Mouse (Mus musculus) heart, embryonic 15.5 days (tissue): Measurements from ENCODE around the gene Hoxc4. TPM values are rescaled to one million over a fixed set of nuclear protein-coding genes. Genes with fewer than 3 reads are reported as not detected.

Experiments
- ATAC-seq: fragments of 200-750 bp; cut with Nextera tagmentation; replicated peaks from 2 replicates; pipeline ENCODE4 v1.8.0; 2017; ENCODE audit warnings: low read depth, moderate TSS enrichment; ENCODE audit not compliant: insufficient number of reproducible peaks, insufficient read depth, low FRiP score
- H3K27ac ChIP-seq: fragments of 300-500 bp; sonication (generic); 2 replicates; pipeline ENCODE4 v1.5.1; 2015; ENCODE audit warnings: mild to moderate bottlenecking, inconsistent platforms
- H3K27me3 ChIP-seq: fragments of 300-500 bp; sonication (generic); 2 replicates; pipeline ENCODE4 v1.6.1; 2015; ENCODE audit warnings: inconsistent platforms
- H3K36me3 ChIP-seq: fragments of 300-500 bp; sonication (generic); 2 replicates; pipeline ENCODE4 v1.6.1; 2015; ENCODE audit warnings: mild to moderate bottlenecking, inconsistent platforms
- H3K4me1 ChIP-seq: fragments of 300-500 bp; sonication (generic); replicated peaks from 2 replicates; pipeline ENCODE4 v1.6.1; 2015; ENCODE audit warnings: inconsistent platforms
- H3K4me2 ChIP-seq: fragments of 300-500 bp; sonication (generic); 2 replicates; pipeline ENCODE4 v1.6.1; 2015; ENCODE audit warnings: inconsistent platforms, mild to moderate bottlenecking, moderate library complexity
- H3K4me3 ChIP-seq: fragments of 300-500 bp; sonication (generic); 2 replicates; pipeline ENCODE4 v1.5.1; 2015; ENCODE audit warnings: mild to moderate bottlenecking, inconsistent platforms
- H3K9ac ChIP-seq: fragments of 300-500 bp; sonication (generic); 2 replicates; pipeline ENCODE4 v1.6.1; 2015; ENCODE audit warnings: mild to moderate bottlenecking, inconsistent platforms
- H3K9me3 ChIP-seq: fragments of 300-500 bp; sonication (generic); replicated peaks from 2 replicates; pipeline ENCODE4 v1.6.1; 2016; ENCODE audit warnings: inconsistent platforms
- WGBS: fragments of 180-500 bp; shearing (Covaris S2); methylation state at CpG from one replicate; pipeline ENCODE4 v1.1.7; 2015; ENCODE audit warnings: mixed read lengths; 5-methylcytosine and 5-hydroxymethylcytosine counted together
- polyA plus RNA-seq: library from polyadenylated mRNA; unstranded; fragments of >200 nt; fragmentation: Nextera tagmentation; extraction: Ambion mirVana; gene quantifications from 2 replicates; pipeline ENCODE4 v1.2.1, GENCODE M21; 2015

Hoxc4 gene
- polyA plus RNA-seq, 1 experiment from 2014 or later, result 0.52 TPM

DNA sequence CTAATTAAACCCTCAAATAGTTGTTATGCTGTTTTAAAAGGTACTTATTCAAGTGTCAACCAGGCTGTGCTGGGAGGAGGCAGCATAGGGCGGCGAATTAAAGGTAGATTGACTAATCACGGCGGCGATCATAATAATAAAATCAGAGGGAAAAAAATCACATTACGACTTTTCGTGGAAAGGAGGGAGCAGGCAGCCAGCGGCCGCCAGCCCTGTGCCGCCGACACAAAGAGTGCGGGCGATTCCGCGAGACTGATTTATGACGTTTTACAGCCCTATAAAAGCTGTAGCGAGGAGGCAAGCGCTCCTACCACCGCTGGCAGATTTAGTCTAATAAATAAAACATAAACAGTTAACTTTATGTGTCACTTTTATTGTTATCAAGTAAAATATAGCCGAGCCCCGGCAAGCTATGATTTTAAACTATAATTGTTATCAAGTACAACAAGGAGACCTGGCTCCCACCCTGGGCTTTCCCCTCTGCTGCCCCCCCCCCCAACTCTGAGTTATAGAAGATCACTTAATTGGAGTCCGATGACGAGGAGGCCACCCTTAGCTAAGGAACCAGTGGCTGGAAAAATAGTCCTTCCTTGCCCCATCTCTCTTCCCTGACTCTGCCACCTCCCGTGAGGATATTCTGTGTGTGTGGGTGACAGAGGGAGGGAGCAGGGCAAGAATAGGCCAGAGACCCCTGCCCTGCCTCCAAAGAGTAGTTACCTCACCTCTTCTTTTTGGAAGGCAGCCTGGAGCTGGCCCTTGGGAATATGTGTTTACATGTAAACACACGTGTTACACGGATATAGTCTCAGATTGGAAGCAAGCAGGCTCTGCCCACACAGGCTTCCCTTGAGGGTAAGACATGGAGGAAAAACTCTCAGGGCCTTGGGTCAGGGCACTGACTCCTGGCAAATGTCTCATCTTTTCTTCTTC lies 14.2 kb downstream of the Hoxc4 start:
- H3K4me3 ChIP-seq, result no peak overlapping the region

DNA sequence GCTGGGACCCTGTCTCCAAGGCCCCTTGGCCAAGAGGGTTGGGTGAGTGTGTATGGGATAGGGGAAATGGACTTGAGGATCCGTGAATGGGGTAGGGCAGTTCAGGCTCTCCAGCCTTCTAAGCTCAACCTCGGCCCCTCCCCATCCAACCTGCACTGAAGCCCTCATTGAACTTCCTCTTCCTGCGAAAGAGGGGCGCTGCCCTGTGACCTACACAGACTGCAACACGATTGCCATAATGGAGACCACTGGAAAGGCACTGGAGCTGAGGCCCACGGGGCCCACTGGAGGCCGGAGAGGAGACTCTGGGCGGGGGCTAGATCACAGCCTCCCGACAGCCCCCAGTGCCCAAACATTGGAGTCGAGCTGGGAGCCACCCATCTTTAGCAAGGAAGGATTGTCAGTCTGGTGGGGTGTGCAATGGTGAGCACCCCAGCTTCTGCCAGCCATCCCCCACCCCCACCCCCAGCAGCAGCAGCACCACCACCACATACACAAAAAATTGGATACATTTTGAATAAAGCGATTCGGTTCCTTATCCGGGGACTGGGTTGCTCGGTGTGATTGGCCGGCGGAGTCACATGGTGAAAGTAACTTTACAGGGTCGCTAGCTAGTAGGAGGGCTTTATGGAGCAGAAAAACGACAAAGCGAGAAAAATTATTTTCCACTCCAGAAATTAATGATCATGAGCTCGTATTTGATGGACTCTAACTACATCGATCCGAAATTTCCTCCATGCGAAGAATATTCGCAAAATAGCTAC lies 15.5 kb downstream of the Hoxc4 start:
- H3K27ac ChIP-seq, result no peak overlapping the region
- peaks cover 98% of the 10 kb centered on the region for H3K27me3 ChIP-seq
- no peaks in the 10 kb centered on the region for H3K36me3 ChIP-seq
- no peak overlapping the region for H3K9ac ChIP-seq
- WGBS, result 2% methylated on average over 24 of the region's 24 CpGs
- H3K9me3 ChIP-seq, result no peaks in the 10 kb centered on the region
- H3K4me1 ChIP-seq, result peaks cover 9% of the 10 kb centered on the region
- peak overlapping the region; percentile 42 for H3K4me3 ChIP-seq
- peak overlapping the region; percentile 51 for H3K4me2 ChIP-seq
- ATAC-seq, result no peak

More for the DNA sequence above, 14.2 kb downstream of the Hoxc4 start:
- 4% methylated on average over 26 of the region's 26 CpGs for WGBS
- Histone ChIP-seq H3K9me3 (no peaks in the 10 kb centered on the region), H3K4me1 (peaks cover 9% of the 10 kb centered on the region), H3K27ac (no peak overlapping the region), H3K9ac (no peak overlapping the region), H3K27me3 (peaks cover 98% of the 10 kb centered on the region), H3K4me2 (no peak overlapping the region), H3K36me3 (no peaks in the 10 kb centered on the region)
- no peak for ATAC-seq

DNA sequence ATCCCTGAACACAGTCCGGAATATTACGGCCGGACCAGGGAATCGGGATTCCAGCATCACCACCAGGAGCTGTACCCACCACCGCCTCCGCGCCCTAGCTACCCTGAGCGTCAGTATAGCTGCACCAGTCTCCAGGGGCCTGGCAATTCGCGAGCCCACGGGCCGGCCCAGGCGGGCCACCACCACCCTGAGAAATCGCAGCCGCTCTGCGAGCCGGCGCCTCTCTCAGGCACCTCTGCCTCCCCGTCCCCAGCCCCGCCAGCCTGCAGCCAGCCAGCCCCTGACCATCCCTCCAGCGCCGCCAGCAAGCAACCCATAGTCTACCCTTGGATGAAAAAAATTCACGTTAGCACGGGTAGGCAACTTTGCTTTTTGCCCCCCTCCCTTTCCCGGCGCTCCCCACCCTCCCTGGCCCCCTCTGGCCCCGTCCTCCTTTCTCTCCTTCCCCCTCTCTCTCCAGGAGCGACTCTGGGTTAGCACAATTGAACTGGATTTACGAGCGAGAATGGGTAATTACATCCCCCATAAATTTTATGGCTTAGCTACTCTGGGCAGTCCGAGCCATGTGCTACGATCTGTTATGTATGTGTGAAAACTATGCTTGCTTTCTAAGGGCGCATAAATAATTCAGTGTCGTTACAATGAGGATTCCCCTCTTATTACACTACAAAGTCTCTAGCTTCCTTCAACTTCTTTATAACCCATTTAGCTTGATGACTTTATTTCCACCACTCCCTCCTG lies 16.2 kb downstream of the Hoxc4 start:
- no peaks in the 10 kb centered on the region for H3K36me3 ChIP-seq
- peak overlapping the region; percentile 51 for H3K4me2 ChIP-seq
- peaks cover 9% of the 10 kb centered on the region for H3K4me1 ChIP-seq
- H3K4me3 ChIP-seq, result peak overlapping the region; percentile 42
- under 1% methylated on average over 34 of the region's 34 CpGs for WGBS
- ATAC-seq, result no peak
- H3K9ac ChIP-seq, result peak overlapping the region; percentile 23; the same call in 1 of the 2 replicates
- H3K27ac ChIP-seq, result no peak overlapping the region
- peaks cover 98% of the 10 kb centered on the region for H3K27me3 ChIP-seq
- H3K9me3 ChIP-seq, result no peaks in the 10 kb centered on the region

DNA sequence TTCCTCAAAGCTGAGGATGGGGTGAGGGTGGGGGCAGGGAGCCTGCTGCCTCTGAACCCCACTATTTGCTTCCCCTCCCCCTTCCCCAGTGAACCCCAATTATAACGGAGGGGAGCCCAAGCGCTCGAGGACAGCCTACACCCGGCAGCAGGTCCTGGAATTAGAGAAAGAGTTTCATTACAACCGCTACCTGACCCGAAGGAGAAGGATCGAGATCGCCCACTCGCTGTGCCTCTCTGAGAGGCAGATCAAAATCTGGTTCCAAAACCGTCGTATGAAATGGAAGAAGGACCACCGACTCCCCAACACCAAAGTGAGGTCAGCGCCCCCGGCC lies 16.8 kb downstream of the Hoxc4 start:
- peaks cover 98% of the 10 kb centered on the region for H3K27me3 ChIP-seq
- no peak overlapping the region for H3K27ac ChIP-seq
- H3K4me2 ChIP-seq, result no peak overlapping the region
- peak overlapping the region; percentile 42; the same call in 1 of the 2 replicates for H3K4me3 ChIP-seq
- H3K36me3 ChIP-seq, result no peaks in the 10 kb centered on the region
- no peak overlapping the region for H3K9ac ChIP-seq
- no peaks in the 10 kb centered on the region for H3K9me3 ChIP-seq
- no peak for ATAC-seq
- WGBS, result 2% methylated on average over 14 of the region's 14 CpGs
- H3K4me1 ChIP-seq, result peaks cover 9% of the 10 kb centered on the region

DNA sequence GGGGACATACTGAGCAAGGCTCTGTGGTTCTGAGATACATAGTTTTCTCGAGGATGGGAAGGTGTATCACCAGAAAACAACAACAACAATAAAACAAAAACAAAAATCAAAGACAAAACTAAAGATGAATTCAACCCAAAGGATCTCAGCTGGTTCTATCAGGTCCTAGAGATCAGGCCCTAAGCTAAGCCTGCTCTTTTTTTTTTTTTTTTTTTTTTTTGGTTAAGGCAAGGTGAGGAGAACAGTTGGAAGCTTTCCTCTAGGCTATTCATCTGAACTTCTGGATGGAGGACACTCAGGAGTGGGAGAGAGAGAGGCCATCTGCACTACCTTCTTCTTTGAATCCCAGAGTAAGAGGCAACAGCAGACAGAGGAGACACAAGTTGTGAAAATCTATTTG lies 18.8 kb downstream of the Hoxc4 start:
- Histone ChIP-seq H3K4me2 (no peak overlapping the region), H3K9ac (no peak overlapping the region), H3K4me1 (peaks cover 9% of the 10 kb centered on the region), H3K36me3 (no peaks in the 10 kb centered on the region), H3K9me3 (no peaks in the 10 kb centered on the region), H3K27ac (no peak overlapping the region), H3K27me3 (peaks cover 98% of the 10 kb centered on the region), H3K4me3 (no peak overlapping the region)
- 17% methylated on average over 1 of the region's 1 CpGs for WGBS
- ATAC-seq, result no peak

DNA sequence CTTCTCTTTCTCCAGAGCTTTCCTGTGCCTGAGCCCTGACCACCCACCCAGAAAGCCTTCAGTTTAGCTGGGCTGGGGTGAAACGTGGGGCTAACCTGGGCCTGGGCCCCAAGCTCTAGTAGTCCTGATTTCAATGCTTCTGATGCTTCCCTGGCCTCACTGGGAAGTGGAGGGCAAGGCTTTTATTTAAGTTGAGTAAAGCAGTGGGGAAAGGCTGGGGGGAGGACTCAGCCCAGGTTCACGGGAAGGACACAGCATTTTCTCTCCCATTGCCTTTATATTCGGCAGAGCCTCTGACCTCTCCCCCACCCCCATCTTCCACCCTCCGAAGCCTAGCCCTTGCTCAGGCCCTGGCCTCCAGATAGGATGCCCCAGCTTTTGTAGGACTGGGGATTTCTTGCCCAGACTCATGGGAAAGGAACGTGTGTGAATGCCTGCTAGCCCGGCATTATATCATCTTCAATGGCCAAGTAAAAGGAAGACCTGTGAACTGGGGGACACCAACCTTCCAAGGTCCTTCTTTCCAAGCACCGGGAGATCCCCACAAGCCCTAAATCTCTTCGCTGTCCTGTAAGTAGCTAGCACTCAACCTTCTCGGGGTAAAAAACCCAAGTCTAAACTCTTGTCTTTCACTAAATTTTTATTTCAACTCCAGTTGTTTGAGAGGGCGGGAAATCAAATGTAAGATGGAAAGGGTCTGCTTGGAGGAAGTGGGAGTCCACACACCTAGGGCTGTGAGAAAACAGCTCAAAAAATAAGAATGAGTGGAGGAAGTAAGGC lies 20.2 kb downstream of the Hoxc4 start:
- H3K36me3 ChIP-seq, result no peaks in the 10 kb centered on the region
- no peak overlapping the region for H3K27ac ChIP-seq
- peaks cover 9% of the 10 kb centered on the region for H3K4me1 ChIP-seq
- no peak overlapping the region for H3K4me3 ChIP-seq
- WGBS, result 22% methylated on average over 10 of the region's 10 CpGs
- H3K27me3 ChIP-seq, result peaks cover 100% of the 10 kb centered on the region
- H3K4me2 ChIP-seq, result no peak overlapping the region
- H3K9me3 ChIP-seq, result no peaks in the 10 kb centered on the region
- ATAC-seq, result no peak
- no peak overlapping the region for H3K9ac ChIP-seq

DNA sequence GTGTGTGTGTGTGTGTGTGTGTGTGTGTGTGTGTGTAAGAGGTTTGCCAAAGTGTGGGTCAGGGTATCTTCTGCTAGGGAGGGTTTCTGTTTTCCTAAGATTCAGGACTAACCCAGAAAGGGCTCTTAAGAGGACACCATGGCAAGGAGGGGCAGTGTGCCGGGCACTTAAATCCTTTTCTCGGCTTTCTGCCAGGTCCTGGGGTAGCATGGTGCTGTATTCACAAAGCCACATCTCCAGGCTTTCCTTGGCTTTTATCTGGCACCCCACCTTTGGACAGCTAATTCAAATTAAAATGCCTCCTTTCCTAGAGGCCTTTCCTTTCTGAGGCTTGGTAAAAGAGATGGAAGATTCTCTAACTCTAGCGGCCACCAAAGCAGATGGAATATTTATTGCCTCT lies 20.9 kb downstream of the Hoxc4 start:
- ATAC-seq, result no peak
- Histone ChIP-seq H3K36me3 (no peaks in the 10 kb centered on the region), H3K27me3 (peaks cover 100% of the 10 kb centered on the region), H3K4me1 (peaks cover 4% of the 10 kb centered on the region; the same call in 1 of the 2 replicates), H3K9me3 (no peaks in the 10 kb centered on the region), H3K9ac (no peak overlapping the region), H3K27ac (no peak overlapping the region), H3K4me3 (no peak overlapping the region), H3K4me2 (no peak overlapping the region)
- WGBS, result 16% methylated on average over 3 of the region's 3 CpGs

DNA sequence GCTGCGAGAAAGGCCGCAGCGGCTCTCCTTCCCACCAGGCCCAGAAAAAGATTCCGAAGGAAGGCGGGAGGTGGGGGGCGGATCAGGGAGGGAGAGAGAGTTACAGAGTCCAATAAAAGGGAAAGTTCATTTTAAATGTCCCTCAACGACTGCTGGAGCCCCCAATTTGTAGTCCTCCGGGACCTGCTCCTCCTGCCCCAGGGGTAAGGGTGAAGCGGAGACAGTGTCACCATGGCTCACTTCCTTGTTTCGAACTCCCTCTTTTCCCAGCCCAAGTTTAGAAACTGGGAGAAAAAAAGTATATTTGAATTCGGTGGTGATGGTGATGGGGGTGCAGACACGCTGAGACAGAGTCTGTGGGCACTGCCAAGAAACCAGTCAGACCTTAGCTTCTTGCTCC lies 21.9 kb downstream of the Hoxc4 start:
- WGBS, result 11% methylated on average over 12 of the region's 12 CpGs
- ATAC-seq, result no peak
- no peak overlapping the region for H3K27ac ChIP-seq
- H3K9ac ChIP-seq, result no peak overlapping the region
- no peaks in the 10 kb centered on the region for H3K4me1 ChIP-seq
- H3K36me3 ChIP-seq, result no peaks in the 10 kb centered on the region
- no peaks in the 10 kb centered on the region for H3K9me3 ChIP-seq
- H3K27me3 ChIP-seq, result peaks cover 100% of the 10 kb centered on the region
- no peak overlapping the region for H3K4me3 ChIP-seq
- no peak overlapping the region for H3K4me2 ChIP-seq

DNA sequence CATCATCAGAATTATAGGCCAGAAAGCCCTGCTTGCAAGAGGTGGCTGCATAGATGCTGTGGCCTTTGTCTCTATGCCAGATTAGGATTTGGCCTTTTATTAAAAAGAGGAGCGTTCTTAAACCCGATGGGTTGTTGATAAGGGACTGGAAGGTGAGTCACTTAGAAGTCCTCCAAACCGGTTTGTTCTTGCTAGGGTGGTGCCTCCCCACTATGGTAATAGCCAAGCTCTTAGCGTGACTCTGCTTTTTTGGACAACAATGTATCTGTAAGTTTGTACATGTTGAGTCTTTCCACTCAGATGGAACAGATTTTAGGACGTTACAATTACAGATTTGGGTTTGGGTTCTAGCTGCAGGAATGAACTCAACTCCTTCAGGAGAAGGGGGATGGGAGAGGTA lies 22.9 kb downstream of the Hoxc4 start:
- H3K9me3 ChIP-seq, result no peaks in the 10 kb centered on the region
- peaks cover 99% of the 10 kb centered on the region for H3K27me3 ChIP-seq
- ATAC-seq, result no peak
- H3K27ac ChIP-seq, result no peak overlapping the region
- no peak overlapping the region for H3K4me2 ChIP-seq
- H3K4me3 ChIP-seq, result no peak overlapping the region
- no peak overlapping the region for H3K9ac ChIP-seq
- H3K4me1 ChIP-seq, result no peaks in the 10 kb centered on the region
- H3K36me3 ChIP-seq, result no peaks in the 10 kb centered on the region
- 29% methylated on average over 5 of the region's 5 CpGs for WGBS

DNA sequence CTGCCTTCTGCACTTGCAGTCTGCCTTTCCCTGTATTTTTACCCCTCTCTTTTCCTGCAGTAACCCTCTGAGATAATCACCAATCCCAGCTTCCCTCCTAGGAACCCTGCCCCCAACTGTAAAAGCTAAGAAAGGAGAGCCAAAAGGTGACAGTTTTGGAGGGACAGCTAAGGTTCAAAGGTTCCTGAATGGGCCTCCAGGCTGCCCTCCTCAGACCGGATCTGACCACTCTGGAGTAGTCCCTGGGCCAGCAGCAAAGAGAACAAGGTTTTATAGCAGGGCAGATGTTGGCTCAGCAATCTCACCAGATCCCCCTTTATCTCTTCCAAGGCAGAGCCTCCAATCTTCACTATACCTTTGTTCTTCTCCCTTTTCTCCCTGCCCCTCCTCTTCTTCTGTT lies 23.5 kb downstream of the Hoxc4 start:
- Histone ChIP-seq H3K36me3 (no peaks in the 10 kb centered on the region), H3K4me2 (no peak overlapping the region), H3K27ac (no peak overlapping the region), H3K9ac (no peak overlapping the region), H3K9me3 (no peaks in the 10 kb centered on the region), H3K4me1 (no peaks in the 10 kb centered on the region), H3K4me3 (no peak overlapping the region), H3K27me3 (peaks cover 98% of the 10 kb centered on the region)
- no peak for ATAC-seq
- 8% methylated on average over 1 of the region's 1 CpGs for WGBS
